Mouse (Mus musculus) thymus, postnatal 0 days (tissue): ENCODE data around the gene Emc8. TPM values are rescaled to one million over a fixed set of nuclear protein-coding genes. Genes with fewer than 3 reads are reported as not detected.

Source experiments
- DNase-seq: peaks from one replicate; pipeline ENCODE4 v3.0.0-alpha.2; 2015; ENCODE audit warnings: low spot score
- polyA plus RNA-seq: library from polyadenylated mRNA; unstranded; fragments of >200 nt; fragmentation: Nextera tagmentation; extraction: Ambion mirVana; gene quantifications from 2 replicates; pipeline ENCODE4 v1.2.1, GENCODE M21; 2015

Emc8 gene
- polyA plus RNA-seq, 1 experiment from 2014 or later = 259 TPM

DNA sequence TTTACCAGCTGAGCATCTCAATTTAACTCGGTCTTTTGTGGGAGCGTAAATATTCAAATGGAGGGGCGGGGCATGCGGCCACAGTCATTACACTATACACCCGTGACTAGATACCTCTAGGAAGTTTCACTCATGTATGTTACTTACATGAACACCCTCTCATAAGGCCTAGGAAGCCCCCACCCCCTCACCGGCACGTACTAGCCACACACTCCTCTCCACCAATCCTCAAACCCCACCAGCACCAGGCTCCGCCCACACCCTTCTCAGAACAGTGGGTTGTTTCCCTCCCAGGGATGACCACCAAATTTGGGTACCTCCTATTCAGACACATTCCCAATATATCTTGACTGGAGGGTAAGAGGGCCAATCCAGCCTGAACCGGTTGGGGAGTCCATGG, 60.9 kb downstream of the Emc8 start:
- DNase-seq = no peak

Other genes with a start within 250 kb of the Emc8 start
- 60.0 and 77.9 TPM in 2 replicates for gene Gins2, start 79.3 kb downstream of the Emc8 start, polyA plus RNA-seq
- gene 1190005I06Rik, start 20.9 kb downstream of the Emc8 start, polyA plus RNA-seq = 2.1 TPM in 2 replicates
- 1.6 and 2.3 TPM in 2 replicates for gene Gm27021, start 494 bp downstream of the Emc8 start, polyA plus RNA-seq
- gene Cox4i1, start 351 bp downstream of the Emc8 start, polyA plus RNA-seq = 1,161 and 1,200 TPM in 2 replicates
- gene Irf8, start 67.8 kb upstream of the Emc8 start, polyA plus RNA-seq = 77.8 and 82.4 TPM in 2 replicates